Mouse (Mus musculus) MEL (cell line): ENCODE data around the gene Gns. TPM values are rescaled to one million over a fixed set of nuclear protein-coding genes. Genes with fewer than 3 reads are reported as not detected.

ENCODE experiments used
- DNase-seq: peaks from one replicate; pipeline ENCODE4 v3.0.0; 2011; ENCODE audit warnings: low read depth, low spot score
- H3K27ac ChIP-seq: 2 replicates; pipeline ENCODE4 v1.5.1; 2012; ENCODE audit warnings: low read depth, mild to moderate bottlenecking, control low read depth, low read length, moderate library complexity; ENCODE audit not compliant: control insufficient read depth
- H3K27me3 ChIP-seq, 2 experiments: fragments of 150-350 bp in 1 of 2; sonication (generic) in 1 of 2; 2 replicates each; pipeline ENCODE4 v1.6.1; 2012; ENCODE audit warnings: low read length in 2 of 2, mild to moderate bottlenecking in 2 of 2, improper control_type of control experiment in 1 of 2, moderate library complexity in 1 of 2; ENCODE audit not compliant: insufficient read depth in 2 of 2, control insufficient read depth in 1 of 2
- H3K36me3 ChIP-seq, 2 experiments: 2 replicates each; pipeline ENCODE4 v1.6.1; 2012 to 2014; ENCODE audit warnings: low read length in 2 of 2, improper control_type of control experiment in 1 of 2, inconsistent platforms in 1 of 2, mild to moderate bottlenecking in 1 of 2; ENCODE audit not compliant: insufficient read depth in 2 of 2, control insufficient read depth in 1 of 2
- H3K4me1 ChIP-seq, 2 experiments: fragments of 150-350 bp in 1 of 2; sonication (generic) in 1 of 2; 2 replicates each; pipeline ENCODE4 v1.6.1; 2012; ENCODE audit warnings: low read length in 2 of 2, improper control_type of control experiment in 1 of 2, mild to moderate bottlenecking in 1 of 2; ENCODE audit not compliant: insufficient read depth in 2 of 2, control insufficient read depth in 1 of 2
- H3K4me3 ChIP-seq, 2 experiments: fragments of 150-350 bp in 1 of 2; sonication (generic) in 1 of 2; 2 replicates each; pipeline ENCODE4 v1.5.1; 2012; ENCODE audit warnings: low read depth in 2 of 2, low read length in 2 of 2, mild to moderate bottlenecking in 2 of 2, moderate library complexity in 2 of 2, control low read depth in 1 of 2, improper control_type of control experiment in 1 of 2; ENCODE audit not compliant: control insufficient read depth in 1 of 2, insufficient read depth in 1 of 2
- H3K79me2 ChIP-seq: 2 replicates; pipeline ENCODE4 v1.6.1; 2012; ENCODE audit warnings: mild to moderate bottlenecking, low read length, moderate library complexity; ENCODE audit not compliant: control insufficient read depth, poor library complexity, insufficient read depth
- H3K9ac ChIP-seq: 2 replicates; pipeline ENCODE4 v1.6.1; 2012; ENCODE audit warnings: low read depth, mild to moderate bottlenecking, control low read depth, low read length, moderate library complexity; ENCODE audit not compliant: control insufficient read depth, poor library complexity, severe bottlenecking
- H3K9me3 ChIP-seq: fragments of 150-350 bp; sonication (generic); replicated peaks from 2 replicates; pipeline ENCODE4 v1.6.1; 2012; ENCODE audit warnings: mild to moderate bottlenecking, low read length, improper control_type of control experiment, moderate library complexity; ENCODE audit not compliant: insufficient read depth
- BHLHE40 ChIP-seq: IDR thresholded peaks from 2 replicates; pipeline ENCODE4 v1.6.1; 2012; ENCODE audit warnings: low read depth, mild to moderate bottlenecking, inconsistent platforms, low read length, improper control_type of control experiment, borderline replicate concordance
- CHD1 ChIP-seq: IDR thresholded peaks from 2 replicates; pipeline ENCODE4 v1.6.1; 2012; ENCODE audit warnings: low read depth, mild to moderate bottlenecking, inconsistent platforms, low read length, improper control_type of control experiment
- CHD2 ChIP-seq: IDR thresholded peaks from 2 replicates; pipeline ENCODE4 v1.6.1; 2011; ENCODE audit warnings: low read length, improper control_type of control experiment
- ETS1 ChIP-seq: IDR thresholded peaks from 2 replicates; pipeline ENCODE4 v1.6.1; 2012; ENCODE audit warnings: low read depth, mild to moderate bottlenecking, inconsistent platforms, low read length, improper control_type of control experiment, moderate library complexity
- GABPA ChIP-seq: IDR thresholded peaks from 2 replicates; pipeline ENCODE4 v1.6.1; 2012; ENCODE audit warnings: low read depth, mild to moderate bottlenecking, inconsistent platforms, low read length, improper control_type of control experiment, moderate library complexity
- HCFC1 ChIP-seq: IDR thresholded peaks from 2 replicates; pipeline ENCODE4 v1.6.1; 2012; ENCODE audit warnings: low read depth, mild to moderate bottlenecking, inconsistent platforms, low read length, improper control_type of control experiment, moderate library complexity
- KAT2A ChIP-seq: conservative IDR thresholded peaks from 2 replicates; pipeline ENCODE4 v1.6.1; 2012; ENCODE audit warnings: low read depth, low read length, improper control_type of control experiment, inconsistent platforms
- MAX ChIP-seq: IDR thresholded peaks from 2 replicates; pipeline ENCODE4 v1.6.1; 2011; ENCODE audit warnings: low read length, improper control_type of control experiment
- MYB ChIP-seq: IDR thresholded peaks from 2 replicates; pipeline ENCODE4 v1.6.1; 2011; ENCODE audit warnings: mild to moderate bottlenecking, low read depth, low read length, improper control_type of control experiment
- MYC ChIP-seq: IDR thresholded peaks from 2 replicates; pipeline ENCODE4 v1.6.1; 2011; ENCODE audit warnings: low read depth, mild to moderate bottlenecking, low read length, improper control_type of control experiment, moderate library complexity
- NELFE ChIP-seq: IDR thresholded peaks from 2 replicates; pipeline ENCODE4 v1.6.1; 2011; ENCODE audit warnings: low read depth, low read length, improper control_type of control experiment
- NRF1 ChIP-seq: IDR thresholded peaks from 2 replicates; pipeline ENCODE4 v1.6.1; 2014; ENCODE audit warnings: low read depth, mild to moderate bottlenecking, inconsistent platforms, low read length, improper control_type of control experiment, moderate library complexity; ENCODE audit not compliant: poor library complexity, insufficient read depth, severe bottlenecking
- POLR2A ChIP-seq, 2 experiments: IDR thresholded peaks; 2 replicates each; pipeline ENCODE4 v1.6.1; 2011 to 2012; ENCODE audit warnings: low read length in 2 of 2, mild to moderate bottlenecking in 2 of 2, control low read depth in 1 of 2, improper control_type of control experiment in 1 of 2, low read depth in 1 of 2, moderate library complexity in 1 of 2; ENCODE audit not compliant: control insufficient read depth in 1 of 2, insufficient read depth in 1 of 2, poor library complexity in 1 of 2
- POLR2AphosphoS2 ChIP-seq: IDR thresholded peaks from 2 replicates; pipeline ENCODE4 v1.6.1; 2011; ENCODE audit warnings: low read length, improper control_type of control experiment
- POLR2AphosphoS5 ChIP-seq: IDR thresholded peaks from 2 replicates; pipeline ENCODE4 v1.6.1; 2012; ENCODE audit warnings: low read depth, borderline replicate concordance, mild to moderate bottlenecking, inconsistent platforms, low read length, moderate library complexity, mixed read lengths
- SIN3A ChIP-seq: IDR thresholded peaks from 2 replicates; pipeline ENCODE4 v1.6.1; 2012; ENCODE audit warnings: low read length, improper control_type of control experiment, inconsistent platforms
- SMC3 ChIP-seq: IDR thresholded peaks from 2 replicates; pipeline ENCODE4 v1.6.1; 2011; ENCODE audit warnings: low read depth, low read length, improper control_type of control experiment
- UBTF ChIP-seq: IDR thresholded peaks from 2 replicates; pipeline ENCODE4 v1.6.1; 2012; ENCODE audit warnings: low read depth, mild to moderate bottlenecking, inconsistent platforms, low read length, improper control_type of control experiment, moderate library complexity, borderline replicate concordance; ENCODE audit not compliant: insufficient read depth
- USF1 ChIP-seq: IDR thresholded peaks from 2 replicates; pipeline ENCODE4 v1.6.1; 2014; ENCODE audit warnings: low read depth, mild to moderate bottlenecking, inconsistent platforms, low read length, improper control_type of control experiment, moderate library complexity
- ZC3H11A ChIP-seq: IDR thresholded peaks from 2 replicates; pipeline ENCODE4 v1.6.1; 2012; ENCODE audit warnings: low read depth, mild to moderate bottlenecking, inconsistent platforms, low read length, improper control_type of control experiment
- ZMIZ1 ChIP-seq: IDR thresholded peaks from 2 replicates; pipeline ENCODE4 v1.6.1; 2012; ENCODE audit warnings: low read depth, mild to moderate bottlenecking, inconsistent platforms, low read length, improper control_type of control experiment, moderate library complexity
- ZNF384 ChIP-seq: IDR thresholded peaks from 2 replicates; pipeline ENCODE4 v1.6.1; 2012; ENCODE audit warnings: low read depth, mild to moderate bottlenecking, inconsistent platforms, low read length, improper control_type of control experiment
- polyA plus RNA-seq, 2 experiments: library from polyadenylated mRNA; stranded (reverse) in 1 of 2; unstranded in 1 of 2; fragments of >175 nt in 1 of 2; fragments of >200 nt in 1 of 2; gene quantifications; 2 replicates each; pipeline versions ENCODE4 v1.2.1 to v1.2.4; 2012; ENCODE audit warnings: low replicate concordance in 2 of 2, low read depth in 1 of 2; ENCODE audit not compliant: insufficient read length in 2 of 2, insufficient read depth in 1 of 2, missing spikeins in 1 of 2
- total RNA-seq: library from RNA; depleted of rRNA; stranded (reverse); fragments of 300-350 nt; gene quantifications from 2 replicates; pipeline ENCODE4 v1.2.3, GENCODE M21; 2012

Gns gene
- total and polyA plus RNA-seq, 3 experiments: 33.1 to 33.6 TPM; not detected in 1

DNA sequence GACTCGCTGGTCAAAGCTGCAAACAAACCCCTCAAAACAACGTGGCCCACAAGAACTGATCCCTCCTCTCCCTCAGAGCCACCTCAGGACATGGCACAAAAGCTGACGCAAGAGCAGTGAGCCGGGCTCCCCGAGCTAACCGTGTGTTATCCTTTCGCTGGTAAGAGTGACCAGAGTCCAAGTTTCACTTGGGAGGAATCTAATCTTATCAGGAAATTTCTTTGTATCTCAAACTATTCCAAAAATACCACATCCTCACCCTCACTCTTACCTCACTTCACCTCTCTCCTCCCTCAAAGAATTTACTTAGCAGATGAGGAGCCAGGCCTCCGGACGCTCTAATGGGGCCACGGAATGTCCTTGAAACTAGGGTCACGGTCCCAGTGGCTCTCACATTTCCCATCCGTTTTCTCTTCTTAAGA, 74.4 kb downstream of the Gns start:
- no peak overlapping the region for H3K9ac ChIP-seq
- DNase-seq: no peak
- H3K4me3 ChIP-seq: no peak overlapping the region
- H3K4me1 ChIP-seq: no peaks in the 10 kb centered on the region
- no peaks in the 10 kb centered on the region for H3K27me3 ChIP-seq
- no peaks in the 10 kb centered on the region; the same call in 1 of the 2 replicates for H3K79me2 ChIP-seq
- no peak overlapping the region for H3K27ac ChIP-seq
- TF ChIP-seq ETS1: no peak
- H3K9me3 ChIP-seq: no peaks in the 10 kb centered on the region
- H3K36me3 ChIP-seq: no peaks in the 10 kb centered on the region

DNA sequence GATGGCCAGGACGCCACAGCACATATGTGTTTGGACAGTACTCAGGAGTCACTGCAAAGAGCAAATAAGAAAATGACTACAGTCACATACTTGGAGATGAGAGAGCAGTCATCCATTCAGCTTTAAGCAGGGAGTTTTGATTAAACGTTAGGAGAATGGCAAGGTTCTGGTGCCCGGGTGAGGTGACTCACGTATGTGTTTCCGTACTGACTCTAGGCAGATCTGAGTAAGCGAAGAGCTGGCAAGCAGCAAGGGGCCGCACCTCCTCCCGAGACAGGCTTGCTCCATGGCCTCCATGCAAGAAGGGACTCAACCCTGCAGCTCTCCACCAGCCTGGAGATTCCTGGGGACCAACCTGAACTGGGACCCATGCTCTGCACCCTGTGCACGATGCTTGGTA, 78.9 kb downstream of the Gns start:
- Histone ChIP-seq H3K36me3 (no peaks in the 10 kb centered on the region), H3K27me3 (no peaks in the 10 kb centered on the region), H3K27ac (no peak overlapping the region), H3K4me3 (no peak overlapping the region), H3K9ac (no peak overlapping the region), H3K9me3 (no peaks in the 10 kb centered on the region), H3K4me1 (no peaks in the 10 kb centered on the region), H3K79me2 (no peaks in the 10 kb centered on the region; the same call in 1 of the 2 replicates)
- DNase-seq: no peak
- no peak for TF ChIP-seq UBTF
- TF ChIP-seq POLR2AphosphoS5: no peak
- TF ChIP-seq CHD1: no peak
- TF ChIP-seq ETS1: no peak
- TF ChIP-seq SIN3A: no peak
- no peak for TF ChIP-seq USF1
- TF ChIP-seq SMC3: no peak
- no peak for TF ChIP-seq ZNF384
- TF ChIP-seq NRF1: no peak
- TF ChIP-seq ZMIZ1: no peak
- TF ChIP-seq MAX: no peak
- no peak for TF ChIP-seq ZC3H11A
- no peak for TF ChIP-seq GABPA
- no peak for TF ChIP-seq BHLHE40
- no peak for TF ChIP-seq POLR2A (IDR thresholded peaks at IDR 0.05; ENCODE audit: control insufficient read depth in 1 of 2, insufficient read depth in 1 of 2, low read depth in 1 of 2, low read length in 2 of 2, poor library complexity in 1 of 2)

DNA sequence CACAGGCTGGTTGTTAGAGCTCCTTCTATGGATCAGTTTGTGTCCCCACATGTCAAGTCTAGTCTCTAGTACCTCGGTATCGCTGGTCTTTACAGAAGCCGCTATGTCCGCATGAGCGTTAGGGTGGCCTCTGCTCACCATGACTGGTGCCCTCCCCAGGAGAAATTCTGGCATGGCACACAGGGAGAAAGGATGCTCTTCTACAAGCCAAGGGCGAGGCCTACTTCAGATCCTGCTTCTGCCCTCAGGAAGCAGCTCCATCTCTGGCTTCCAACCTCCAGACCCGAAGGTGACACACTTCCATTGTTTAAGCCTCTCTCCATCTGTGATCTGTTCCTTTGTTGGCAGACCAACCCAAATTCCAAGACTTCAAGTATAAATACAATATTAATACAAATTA, 79.3 kb downstream of the Gns start:
- DNase-seq: no peak
- Histone ChIP-seq H3K79me2 (no peaks in the 10 kb centered on the region; the same call in 1 of the 2 replicates), H3K27ac (no peak overlapping the region), H3K9ac (no peak overlapping the region), H3K9me3 (no peaks in the 10 kb centered on the region), H3K4me3 (no peak overlapping the region), H3K4me1 (no peaks in the 10 kb centered on the region), H3K36me3 (no peaks in the 10 kb centered on the region; a peak in 1 of 4 replicates), H3K27me3 (no peaks in the 10 kb centered on the region)
- TF ChIP-seq SIN3A: no peak
- no peak for TF ChIP-seq HCFC1
- TF ChIP-seq KAT2A: no peak
- TF ChIP-seq CHD2: no peak
- TF ChIP-seq UBTF: no peak
- TF ChIP-seq MYC: no peak
- TF ChIP-seq MYB: no peak
- TF ChIP-seq ZNF384: no peak
- no peak for TF ChIP-seq POLR2AphosphoS2
- no peak for TF ChIP-seq NELFE
